Mouse (Mus musculus) right cerebral cortex, postnatal 10 days (tissue): ENCODE data around the gene Popdc3.
"Not testable (repeated sequence)": the region's sequence is repeated elsewhere in the genome, so short reads cannot be mapped to it uniquely, and the experiment has no call there.

Experiments
- DNase-seq, 2 experiments: peaks; one replicate each; pipeline ENCODE4 v3.0.0; 2021; ENCODE audit warnings: low spot score in 2 of 2

Popdc3 gene

GRCm38 (mm10) chr10:45311624-45312023, 133.7 kb downstream of the Popdc3 start:
- no peak for DNase-seq

GRCm38 (mm10) chr10:45314865-45315264, 137.0 kb downstream of the Popdc3 start:
- no peak for DNase-seq

- DNase-seq, result no peak
Measured at GRCm38 (mm10) chr10:45318922-45319321, 141.0 kb downstream of the Popdc3 start.

- DNase-seq, result no peak
Measured at GRCm38 (mm10) chr10:45320296-45320695, 142.4 kb downstream of the Popdc3 start.

GRCm38 (mm10) chr10:45324159-45324558, 146.3 kb downstream of the Popdc3 start:
- DNase-seq, result no peak

GRCm38 (mm10) chr10:45328196-45329000, 150.5 kb downstream of the Popdc3 start:
- no peak for DNase-seq

- DNase-seq, result no peak
Measured at GRCm38 (mm10) chr10:45334925-45335324, 157.0 kb downstream of the Popdc3 start.

- DNase-seq, result peak; percentile 30 to 40
Measured at GRCm38 (mm10) chr10:45335434-45336422, 157.8 kb downstream of the Popdc3 start, which contains the start of gene Bves. TSS of gene Bves (plus strand) at chr10:45335772.

- no peak for DNase-seq
Measured at GRCm38 (mm10) chr10:45339106-45339505, 161.2 kb downstream of the Popdc3 start.

GRCm38 (mm10) chr10:45344381-45344780, 166.5 kb downstream of the Popdc3 start:
- DNase-seq, result no peak

GRCm38 (mm10) chr10:45345217-45345616, 167.3 kb downstream of the Popdc3 start:
- no peak for DNase-seq

- not testable (repeated sequence) for DNase-seq
Measured at GRCm38 (mm10) chr10:45348143-45348542, 170.2 kb downstream of the Popdc3 start.

GRCm38 (mm10) chr10:45356091-45356490, 178.2 kb downstream of the Popdc3 start:
- no peak for DNase-seq

- DNase-seq, result no peak
Measured at GRCm38 (mm10) chr10:45363396-45363795, 185.5 kb downstream of the Popdc3 start.

- no peak for DNase-seq
Measured at GRCm38 (mm10) chr10:45366987-45367705, 189.2 kb downstream of the Popdc3 start.
